Mouse (Mus musculus) heart, adult 11 months (tissue): Measurements from ENCODE around the gene Zfp697.
"Not testable (repeated sequence)": the region's sequence is repeated elsewhere in the genome, so short reads cannot be mapped to it uniquely, and the experiment has no call there.

ENCODE experiments used
- DNase-seq: peaks from one replicate; pipeline ENCODE4 v3.0.0; 2022

The Zfp697 gene

DNA sequence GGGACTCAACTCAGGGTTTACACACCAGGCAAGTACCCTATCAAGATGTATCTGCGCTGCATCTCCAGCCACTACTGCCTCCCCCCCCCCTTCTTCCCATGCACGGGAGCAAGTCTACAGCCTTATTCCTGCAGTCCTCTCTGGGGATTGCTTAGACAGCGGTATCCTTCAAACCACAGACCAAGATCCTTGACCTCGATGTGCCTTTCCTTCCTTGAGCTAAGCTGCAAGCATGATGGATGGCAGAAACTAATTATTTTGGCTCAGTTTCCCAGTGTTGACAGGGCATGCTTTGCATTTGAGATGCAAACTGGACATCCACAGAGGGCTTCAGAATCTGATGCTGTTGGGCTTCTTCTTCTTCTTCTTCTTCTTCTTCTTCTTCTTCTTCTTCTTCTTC is 40.7 kb downstream of the Zfp697 start:
- no peak for DNase-seq

- DNase-seq: no peak
Observed at GRCm38 (mm10) chr3:98426749-98427148, 44.5 kb downstream of the Zfp697 start.

DNA sequence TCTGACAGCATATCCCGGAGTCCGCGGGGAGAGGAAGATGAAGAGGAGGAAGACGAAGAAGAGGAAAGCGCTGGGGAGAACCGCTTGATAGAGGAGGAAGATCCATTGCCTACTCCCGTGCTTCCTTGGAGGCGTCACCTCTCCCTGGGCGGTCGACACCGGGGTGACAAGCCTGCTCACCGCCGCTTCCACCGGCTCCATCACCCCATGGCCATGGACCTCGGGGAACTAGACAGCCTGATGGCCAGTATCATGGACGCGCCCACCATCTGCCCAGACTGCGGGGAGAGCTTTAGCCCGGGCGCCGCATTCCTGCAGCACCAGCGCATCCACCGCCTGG is 45.0 kb downstream of the Zfp697 start:
- no peak for DNase-seq

- DNase-seq: peak; percentile 96
Observed at GRCm38 (mm10) chr3:98427600-98428448, 45.6 kb downstream of the Zfp697 start.

GRCm38 (mm10) chr3:98428449-98428775 is 46.2 kb downstream of the Zfp697 start:
- peak; percentile 89 for DNase-seq

DNA sequence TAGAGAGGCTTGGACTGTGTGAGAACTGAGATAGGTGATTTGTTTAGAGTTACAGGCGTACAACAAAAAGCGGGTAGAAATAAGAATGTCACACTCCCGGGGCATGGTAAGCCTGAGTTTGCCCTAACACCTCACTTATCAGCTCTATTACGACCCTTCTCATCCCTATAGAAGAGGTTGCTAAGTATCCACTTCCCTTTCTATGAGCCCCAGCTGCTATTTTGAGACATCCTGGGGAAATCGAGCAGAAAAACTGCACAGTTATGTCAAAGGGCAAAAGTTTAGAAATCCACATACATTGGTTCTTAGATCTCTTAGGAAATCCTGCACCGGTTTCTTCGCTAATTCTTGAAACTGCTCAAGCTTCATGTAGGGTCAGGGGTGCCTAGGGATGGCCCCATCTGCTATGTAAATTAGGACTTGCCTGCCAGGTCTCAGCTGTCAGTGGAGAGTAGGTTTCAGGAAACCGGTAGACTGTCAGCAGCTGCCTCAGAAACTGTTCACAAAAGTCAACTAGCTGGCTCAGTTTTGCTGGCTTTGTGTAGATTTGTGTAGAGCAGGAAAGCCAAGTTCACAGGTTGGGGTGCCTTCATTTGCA is 46.8 kb downstream of the Zfp697 start:
- DNase-seq: peak; percentile 73

GRCm38 (mm10) chr3:98434088-98434816 is 52.0 kb downstream of the Zfp697 start:
- peak; percentile 16 for DNase-seq

- DNase-seq: peak; percentile 33
Observed at GRCm38 (mm10) chr3:98435030-98435429, 52.8 kb downstream of the Zfp697 start.

DNA sequence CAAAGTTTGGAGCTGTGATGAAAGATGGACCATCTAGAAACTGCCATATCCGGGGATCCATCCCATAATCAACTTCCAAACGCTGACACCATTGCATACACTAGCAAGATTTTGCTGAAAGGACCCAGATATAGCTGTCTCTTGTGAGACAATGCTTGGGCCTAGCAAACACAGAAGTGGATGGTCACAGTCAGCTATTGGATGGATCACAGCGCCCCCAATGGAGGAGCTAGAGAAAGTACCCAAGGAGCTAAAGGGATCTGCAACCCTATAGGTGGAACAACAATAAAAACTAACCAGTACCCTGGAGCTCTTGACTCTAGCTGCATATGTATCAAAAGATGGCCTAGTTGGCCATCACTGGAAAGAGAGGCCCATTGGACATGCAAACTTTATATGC is 60.0 kb downstream of the Zfp697 start:
- peak; percentile 5 for DNase-seq

GRCm38 (mm10) chr3:98443149-98443779 is 61.0 kb downstream of the Zfp697 start:
- DNase-seq: peak; percentile 78

- not testable (repeated sequence) for DNase-seq
Observed at GRCm38 (mm10) chr3:98443924-98444323, 61.7 kb downstream of the Zfp697 start.

DNA sequence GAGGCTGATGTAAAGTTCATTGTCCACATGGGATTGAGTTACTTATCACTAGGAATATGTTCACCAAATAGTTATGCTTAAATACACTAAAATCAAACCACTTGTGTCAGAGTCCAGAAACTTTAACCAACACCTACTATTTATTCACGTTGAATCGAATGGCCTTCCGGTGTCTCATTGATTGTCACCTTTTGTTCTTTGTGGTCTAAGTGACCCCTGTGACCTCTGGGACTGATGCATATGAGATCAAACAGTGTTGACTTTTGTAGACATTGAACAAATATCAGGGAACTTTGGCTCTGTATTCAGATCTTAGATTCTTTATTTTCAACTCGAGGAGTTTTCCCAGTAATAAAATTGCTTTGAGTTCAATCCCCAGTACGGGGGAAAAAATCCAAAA is 71.5 kb downstream of the Zfp697 start:
- not testable (repeated sequence) for DNase-seq

GRCm38 (mm10) chr3:98457026-98457425 is 74.8 kb downstream of the Zfp697 start, which contains the start of gene Gm4450:
Gene Gm4450, minus strand, starts transcription at chr3:98457126.
- DNase-seq: not testable (repeated sequence)

DNA sequence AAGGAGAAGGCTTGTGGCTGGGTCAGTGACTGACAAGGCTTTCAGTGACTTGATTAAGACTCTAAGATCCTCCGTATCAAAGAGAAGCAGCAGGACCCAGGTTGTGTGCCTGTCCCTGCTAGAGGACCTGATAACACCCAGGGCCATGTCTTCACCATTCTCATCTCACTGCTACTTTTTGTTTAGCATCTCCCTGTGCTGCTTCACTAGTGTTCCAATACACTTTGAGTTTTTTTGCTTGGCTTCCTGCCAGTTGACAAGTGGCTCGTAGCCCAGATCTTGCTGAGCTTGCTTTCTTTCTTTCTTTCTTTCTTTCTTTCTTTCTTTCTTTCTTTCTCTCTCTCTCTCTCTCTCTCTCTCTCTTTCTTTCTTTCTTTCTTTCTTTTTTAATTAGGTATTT is 87.1 kb downstream of the Zfp697 start:
- DNase-seq: not testable (repeated sequence)

GRCm38 (mm10) chr3:98471057-98471456 is 88.8 kb downstream of the Zfp697 start:
- not testable (repeated sequence) for DNase-seq

- not testable (repeated sequence) for DNase-seq
Observed at GRCm38 (mm10) chr3:98471499-98471898, 89.2 kb downstream of the Zfp697 start.

DNA sequence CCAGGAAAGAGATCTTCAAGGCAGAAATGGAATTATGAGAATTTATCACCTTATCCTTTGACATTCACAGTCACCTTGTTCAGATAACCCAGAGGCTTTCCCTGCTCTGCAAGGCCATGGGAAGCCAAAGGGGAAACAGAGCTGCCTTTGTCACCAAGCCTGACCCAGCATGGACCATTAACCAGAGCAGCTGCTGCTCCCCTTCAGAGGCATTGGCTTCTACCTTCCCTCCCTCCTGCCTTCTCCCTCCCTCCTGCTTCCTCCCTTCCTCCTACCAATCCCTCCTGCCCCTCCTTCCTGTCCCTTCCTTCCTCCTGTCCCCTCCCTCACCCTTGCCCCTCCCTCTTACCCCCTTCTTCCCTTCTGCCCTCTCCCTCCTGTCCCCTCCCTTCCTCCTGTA is 111.9 kb downstream of the Zfp697 start:
- DNase-seq: not testable (repeated sequence)

DNA sequence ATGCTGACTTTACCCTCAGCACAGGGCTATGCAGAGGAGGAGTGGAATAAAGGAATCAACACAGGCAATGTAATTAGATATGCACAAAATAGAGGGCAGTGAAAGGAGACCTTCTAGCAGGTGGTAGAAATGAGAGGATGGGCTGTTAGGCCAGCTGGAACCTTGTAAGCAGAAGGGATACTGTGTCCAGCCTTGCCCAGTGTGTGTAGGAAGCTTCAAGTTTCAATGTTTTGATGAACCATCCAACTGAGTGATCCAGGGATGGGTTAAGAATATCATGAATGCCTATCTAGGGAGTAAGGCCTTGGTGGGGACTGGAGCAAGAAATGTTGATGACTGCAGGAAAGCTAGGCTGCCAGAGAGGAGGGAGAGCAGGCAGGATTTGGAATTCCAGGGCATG is 112.8 kb downstream of the Zfp697 start:
- DNase-seq: not testable (repeated sequence)

DNA sequence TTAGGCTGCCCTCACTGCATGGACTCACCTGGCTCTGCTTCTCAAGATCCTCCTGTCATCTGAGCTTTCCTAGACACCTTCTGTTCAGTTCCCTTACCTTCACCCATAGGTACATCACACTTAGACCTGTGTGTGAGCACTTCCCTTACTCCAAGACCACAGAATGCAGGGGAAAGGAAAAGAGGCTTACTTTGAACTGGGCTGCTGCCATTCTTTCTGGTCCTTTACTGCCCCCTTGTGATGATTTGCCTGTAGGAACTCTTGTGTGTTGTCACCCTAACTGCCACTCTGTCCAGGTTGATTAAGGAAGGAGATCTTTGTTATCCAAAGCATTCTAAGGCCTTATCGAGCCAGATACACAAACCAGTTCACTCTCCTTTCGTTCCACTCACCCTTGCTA is 114.5 kb downstream of the Zfp697 start:
- DNase-seq: not testable (repeated sequence)

GRCm38 (mm10) chr3:98497401-98497800 is 115.1 kb downstream of the Zfp697 start:
- not testable (repeated sequence) for DNase-seq

- not testable (repeated sequence) for DNase-seq
Observed at GRCm38 (mm10) chr3:98507229-98507628, 125.0 kb downstream of the Zfp697 start.

- DNase-seq: not testable (repeated sequence)
Observed at GRCm38 (mm10) chr3:98510414-98510813, 128.2 kb downstream of the Zfp697 start, which contains the start of gene Hsd3b4. Gene Hsd3b4, minus strand, starts transcription at chr3:98510514.

DNA sequence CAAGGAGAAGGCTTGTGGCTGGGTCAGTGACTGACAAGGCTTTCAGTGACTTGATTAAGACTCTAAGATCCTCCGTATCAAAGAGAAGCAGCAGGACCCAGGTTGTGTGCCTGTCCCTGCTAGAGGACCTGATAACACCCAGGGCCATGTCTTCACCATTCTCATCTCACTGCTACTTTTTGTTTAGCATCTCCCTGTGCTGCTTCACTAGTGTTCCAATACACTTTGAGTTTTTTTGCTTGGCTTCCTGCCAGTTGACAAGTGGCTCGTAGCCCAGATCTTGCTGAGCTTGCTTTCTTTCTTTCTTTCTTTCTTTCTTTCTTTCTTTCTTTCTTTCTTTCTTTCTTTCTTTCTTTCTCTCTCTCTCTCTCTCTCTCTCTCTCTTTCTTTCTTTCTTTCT is 140.5 kb downstream of the Zfp697 start:
- not testable (repeated sequence) for DNase-seq
